Mouse (Mus musculus): ENCODE measurements around the gene Sh3bgrl. TPM values are rescaled to one million over a fixed set of nuclear protein-coding genes. Genes with fewer than 3 reads are reported as not detected.
A peak's percentile ranks its signal among the peaks of the same experiment; 100 is the strongest.

The Sh3bgrl gene
- polyA plus RNA-seq, 1 experiment from 2014 or later: 57.1 TPM

DNA sequence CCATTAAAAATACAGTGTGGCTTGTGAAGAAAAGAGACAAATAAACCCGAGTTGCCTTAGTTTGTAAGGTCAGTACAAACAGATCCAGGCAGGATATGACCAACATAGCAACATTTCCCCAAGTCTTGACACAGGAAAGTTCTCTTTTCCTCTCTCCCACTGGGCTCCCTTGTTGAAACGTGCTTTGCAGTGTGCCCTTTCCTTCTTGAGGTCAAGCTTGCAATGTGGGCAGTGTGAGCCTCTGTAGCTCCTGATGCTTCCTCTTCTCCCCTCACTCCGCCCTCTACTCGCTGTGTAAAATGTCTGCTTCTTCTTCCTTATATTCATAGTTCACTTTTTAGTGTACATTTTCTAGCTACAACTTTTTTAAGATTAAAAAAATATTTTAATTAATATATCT is 96.3 kb downstream of the Sh3bgrl start:
- H3K4me2 ChIP-seq (ENCODE audit: low read length): no peak overlapping the region
- no peaks in the 10 kb centered on the region for H3K36me3 ChIP-seq (ENCODE audit: insufficient read depth, low read length)
- H3K27ac ChIP-seq: 0 out of 2 replicates have a peak overlapping the region, but pooled peaks have one; percentile 0
- no peak; the same call in 1 of the 2 replicates for ATAC-seq (replicated peaks; ENCODE audit: low FRiP score, low read depth)
- 54% methylated on average over 4 of the region's 4 CpGs for WGBS
- no peak overlapping the region for H3K9ac ChIP-seq (ENCODE audit: low read depth, low read length)
- no peaks in the 10 kb centered on the region for H3K27me3 ChIP-seq (ENCODE audit: insufficient read depth, low read length)
- H3K4me1 ChIP-seq (replicated peaks; ENCODE audit: insufficient read depth, low read length): no peaks in the 10 kb centered on the region
- no peak for TF ChIP-seq CTCF (IDR thresholded peaks at IDR 0.05; ENCODE audit: low read depth)
- H3K9me3 ChIP-seq (replicated peaks; ENCODE audit: low read length): no peaks in the 10 kb centered on the region
- peak; percentile 29 for DNase-seq (ENCODE audit: low spot score)
- no peak overlapping the region for H3K4me3 ChIP-seq (replicated peaks; ENCODE audit: low read depth, low read length)

DNA sequence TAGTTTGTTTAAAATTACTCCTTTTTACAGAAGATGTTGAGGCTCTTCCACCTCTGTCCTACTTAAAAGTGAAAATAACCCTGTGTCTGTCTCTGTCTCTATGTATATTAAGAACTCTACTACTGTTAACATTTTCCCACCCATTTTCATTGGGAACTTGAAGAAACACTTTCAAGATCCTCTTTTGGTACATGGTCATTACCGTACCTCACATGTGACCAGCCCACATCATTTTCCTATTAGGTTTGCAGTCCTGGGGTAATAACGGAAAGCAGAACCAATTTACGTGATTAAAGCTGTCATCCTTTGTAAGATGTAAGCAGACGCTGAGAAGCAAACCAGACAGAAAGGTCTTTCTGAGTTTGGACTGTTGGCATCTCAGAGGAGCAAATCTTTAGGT is 101.3 kb downstream of the Sh3bgrl start, which contains the start of gene Gm6377:
Gene Gm6377, plus strand, starts transcription at position 289 of the 400 bp plus-strand sequence.
- WGBS: 79% methylated on average over 4 of the region's 4 CpGs
- H3K36me3 ChIP-seq (ENCODE audit: insufficient read depth, low read length): no peaks in the 10 kb centered on the region
- no peak within 1 kb of the TSS for H3K4me3 ChIP-seq (replicated peaks; ENCODE audit: low read depth, low read length)
- DNase-seq (ENCODE audit: low spot score) (no peak), ATAC-seq (replicated peaks; ENCODE audit: low FRiP score, low read depth) (no peak)
- no peaks in the 10 kb centered on the region for H3K4me1 ChIP-seq (replicated peaks; ENCODE audit: insufficient read depth, low read length)
- no peak for TF ChIP-seq CTCF (IDR thresholded peaks at IDR 0.05; ENCODE audit: low read depth)
- H3K9ac ChIP-seq (ENCODE audit: low read depth, low read length): no peak within 1 kb of the TSS
- no peaks in the 10 kb centered on the region for H3K9me3 ChIP-seq (replicated peaks; ENCODE audit: low read length)
- H3K27me3 ChIP-seq (ENCODE audit: insufficient read depth, low read length): no peaks in the 10 kb centered on the region
- H3K27ac ChIP-seq: no peak within 1 kb of the TSS
- no peak within 1 kb of the TSS for H3K4me2 ChIP-seq (ENCODE audit: low read length)

DNA sequence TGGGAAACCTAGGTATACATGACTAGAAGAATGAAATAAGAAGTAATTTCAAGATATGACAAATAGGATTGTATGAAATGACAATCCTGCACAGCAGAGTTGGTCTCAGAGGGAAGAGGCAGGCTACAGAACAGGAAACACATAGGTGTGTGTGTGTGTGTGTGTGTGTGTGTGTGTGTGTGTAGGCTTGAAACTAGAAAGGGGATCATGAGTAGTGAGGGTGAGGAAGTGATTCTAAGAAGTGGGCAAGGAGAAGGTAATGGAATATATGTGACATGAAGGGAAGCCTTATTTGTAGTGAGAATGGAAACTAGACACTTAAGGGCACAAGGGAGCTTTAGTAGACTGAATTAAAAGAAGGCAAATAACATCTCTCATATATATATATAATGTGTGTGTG is 112.7 kb downstream of the Sh3bgrl start:
- DNase-seq (ENCODE audit: low spot score) (no peak), ATAC-seq (replicated peaks; ENCODE audit: low FRiP score, low read depth) (no peak)
- H3K9ac ChIP-seq (ENCODE audit: low read depth, low read length): no peak overlapping the region
- no peaks in the 10 kb centered on the region for H3K9me3 ChIP-seq (replicated peaks; ENCODE audit: low read length)
- H3K36me3 ChIP-seq (ENCODE audit: insufficient read depth, low read length): no peaks in the 10 kb centered on the region
- no peak overlapping the region for H3K4me3 ChIP-seq (replicated peaks; ENCODE audit: low read depth, low read length)
- TF ChIP-seq CTCF (IDR thresholded peaks at IDR 0.05; ENCODE audit: low read depth): no peak
- H3K4me2 ChIP-seq (ENCODE audit: low read length): no peak overlapping the region
- H3K27ac ChIP-seq: no peak overlapping the region
- no peaks in the 10 kb centered on the region for H3K4me1 ChIP-seq (replicated peaks; ENCODE audit: insufficient read depth, low read length)
- no peaks in the 10 kb centered on the region for H3K27me3 ChIP-seq (ENCODE audit: insufficient read depth, low read length)

DNA sequence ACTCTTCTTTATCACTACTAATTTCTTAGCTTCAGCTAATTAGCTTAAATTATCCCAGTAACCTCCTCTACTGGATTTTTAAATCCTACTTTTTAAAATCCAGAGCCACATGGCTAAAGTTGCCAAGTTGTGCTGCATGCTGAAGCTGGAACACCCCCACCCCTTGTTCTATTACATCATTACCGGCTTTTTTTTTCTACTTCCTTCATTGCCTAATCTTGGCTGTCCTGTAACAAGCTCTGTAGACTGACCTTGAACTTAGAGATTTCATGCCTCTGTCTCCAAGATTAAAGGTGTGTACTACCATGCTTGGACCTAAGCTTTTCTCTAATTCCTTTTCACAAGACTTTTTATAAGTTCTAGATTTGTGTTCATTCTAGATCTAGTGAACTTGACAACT is 133.6 kb downstream of the Sh3bgrl start:
- TF ChIP-seq CTCF (IDR thresholded peaks at IDR 0.05; ENCODE audit: low read depth): no peak
- H3K27ac ChIP-seq: no peak overlapping the region
- no peak overlapping the region for H3K9ac ChIP-seq (ENCODE audit: low read depth, low read length)
- H3K4me3 ChIP-seq (replicated peaks; ENCODE audit: low read depth, low read length): no peak overlapping the region
- no peaks in the 10 kb centered on the region for H3K4me1 ChIP-seq (replicated peaks; ENCODE audit: insufficient read depth, low read length)
- no peaks in the 10 kb centered on the region for H3K36me3 ChIP-seq (ENCODE audit: insufficient read depth, low read length)
- H3K4me2 ChIP-seq (ENCODE audit: low read length): no peak overlapping the region
- DNase-seq (ENCODE audit: low spot score): no peak
- WGBS: 88% methylated on average over 1 of the region's 1 CpGs
- H3K9me3 ChIP-seq (replicated peaks; ENCODE audit: low read length): no peaks in the 10 kb centered on the region
- no peak for ATAC-seq (replicated peaks; ENCODE audit: low FRiP score, low read depth)
- H3K27me3 ChIP-seq (ENCODE audit: insufficient read depth, low read length): no peaks in the 10 kb centered on the region

DNA sequence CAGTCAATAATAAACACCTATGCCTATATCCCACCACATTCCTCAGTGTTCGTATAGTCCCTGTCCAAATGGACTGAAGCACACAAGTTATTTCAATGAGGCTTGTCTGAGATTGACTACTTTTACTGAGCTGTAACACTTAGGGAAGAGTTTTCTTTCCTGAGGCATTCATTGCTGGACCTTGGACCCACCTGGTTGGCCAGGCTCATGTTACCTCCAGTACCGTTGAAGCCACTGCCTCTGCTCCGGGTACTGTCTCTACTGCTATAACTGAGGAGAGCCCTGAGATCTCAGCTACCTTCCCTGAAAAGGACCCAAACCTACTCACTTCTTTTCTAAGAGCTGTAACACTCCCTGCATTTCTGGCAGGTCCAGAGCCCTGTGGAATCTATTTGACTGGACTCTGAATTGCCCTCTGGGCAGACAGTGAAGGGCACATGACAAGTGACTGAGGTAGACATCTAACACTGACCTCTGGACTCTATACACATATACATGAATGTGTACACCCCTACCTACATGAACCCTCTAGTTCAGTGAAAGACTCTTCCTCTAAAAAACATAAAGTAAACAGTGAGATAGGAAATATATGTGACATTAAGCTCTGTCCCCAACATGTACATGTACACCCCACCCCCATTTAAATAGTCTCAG is 140.3 kb downstream of the Sh3bgrl start:
- Histone ChIP-seq H3K27ac (no peak overlapping the region), H3K9ac (ENCODE audit: low read depth, low read length) (no peak overlapping the region), H3K27me3 (ENCODE audit: insufficient read depth, low read length) (no peaks in the 10 kb centered on the region), H3K9me3 (replicated peaks; ENCODE audit: low read length) (no peaks in the 10 kb centered on the region), H3K4me3 (replicated peaks; ENCODE audit: low read depth, low read length) (no peak overlapping the region), H3K4me1 (replicated peaks; ENCODE audit: insufficient read depth, low read length) (no peaks in the 10 kb centered on the region), H3K36me3 (ENCODE audit: insufficient read depth, low read length) (no peaks in the 10 kb centered on the region), H3K4me2 (ENCODE audit: low read length) (no peak overlapping the region)
- WGBS: 79% methylated on average over 3 of the region's 3 CpGs
- DNase-seq (ENCODE audit: low spot score) (no peak), ATAC-seq (replicated peaks; ENCODE audit: low FRiP score, low read depth) (no peak)
- TF ChIP-seq CTCF (IDR thresholded peaks at IDR 0.05; ENCODE audit: low read depth): no peak

DNA sequence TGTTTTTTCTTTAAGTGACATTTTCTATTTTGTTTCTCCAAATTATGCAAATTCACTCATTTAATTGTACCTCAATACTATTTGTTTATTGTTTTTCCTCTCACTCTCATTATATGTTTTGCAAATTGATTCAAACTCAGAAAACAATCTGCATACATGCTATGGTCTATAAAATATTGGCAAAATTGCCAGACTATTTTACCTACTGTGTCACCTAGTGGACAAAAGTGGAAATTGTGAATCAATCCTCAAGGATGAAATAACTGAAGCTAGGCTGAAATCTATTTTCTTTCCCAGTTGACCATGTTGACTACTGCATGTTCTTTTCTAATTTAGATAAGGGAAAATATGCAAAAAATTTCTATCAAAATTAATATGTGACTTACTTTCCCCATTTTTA is 143.0 kb downstream of the Sh3bgrl start:
- Histone ChIP-seq H3K9me3 (replicated peaks; ENCODE audit: low read length) (no peaks in the 10 kb centered on the region), H3K27ac (no peak overlapping the region), H3K4me2 (ENCODE audit: low read length) (no peak overlapping the region), H3K27me3 (ENCODE audit: insufficient read depth, low read length) (no peaks in the 10 kb centered on the region), H3K4me3 (replicated peaks; ENCODE audit: low read depth, low read length) (no peak overlapping the region), H3K4me1 (replicated peaks; ENCODE audit: insufficient read depth, low read length) (no peaks in the 10 kb centered on the region), H3K36me3 (ENCODE audit: insufficient read depth, low read length) (no peaks in the 10 kb centered on the region), H3K9ac (ENCODE audit: low read depth, low read length) (no peak overlapping the region)
- DNase-seq (ENCODE audit: low spot score): peak; percentile 11
- peak; percentile 63 for TF ChIP-seq CTCF (IDR thresholded peaks at IDR 0.05; ENCODE audit: low read depth)
- no peak for ATAC-seq (replicated peaks; ENCODE audit: low FRiP score, low read depth)

Other genes with a start within 250 kb of the Sh3bgrl start
- gene Hmgn5, start 82.0 kb upstream of the Sh3bgrl start, polyA plus RNA-seq (2015; fragmentation: Nextera tagmentation; extraction: Ambion mirVana): 21.9 and 23.0 TPM in 2 replicates
- 0.17 and 0.22 TPM in 2 replicates for gene Gm6377, start 101.4 kb downstream of the Sh3bgrl start, polyA plus RNA-seq (2015; fragmentation: Nextera tagmentation; extraction: Ambion mirVana)

Data from kidney, postnatal 0 days (tissue).